Mouse (Mus musculus) adipocyte (in vitro differentiated cells): Measurements from ENCODE around the gene Gm10719.
"Not testable (repeated sequence)": the region's sequence is repeated elsewhere in the genome, so short reads cannot be mapped to it uniquely, and the experiment has no call there.

Experiments used
- DNase-seq: peaks from one replicate; pipeline ENCODE4 v3.0.0-alpha.2; 2016; ENCODE audit warnings: low spot score

The Gm10719 gene

GRCm38 (mm10) chr9:3025653-3026052 is 8.4 kb downstream of the Gm10719 start:
- DNase-seq, result not testable (repeated sequence)

GRCm38 (mm10) chr9:3026136-3026535 is 8.9 kb downstream of the Gm10719 start:
- not testable (repeated sequence) for DNase-seq

GRCm38 (mm10) chr9:3026741-3027140 is 9.5 kb downstream of the Gm10719 start:
- DNase-seq, result not testable (repeated sequence)

GRCm38 (mm10) chr9:3027200-3027599 is 10.0 kb downstream of the Gm10719 start:
- peak; percentile 80 for DNase-seq

GRCm38 (mm10) chr9:3029276-3030000 is 12.2 kb downstream of the Gm10719 start:
- not testable (repeated sequence) for DNase-seq

- peak; percentile 98 for DNase-seq
Measured at GRCm38 (mm10) chr9:3030677-3031318, 13.6 kb downstream of the Gm10719 start.

- not testable (repeated sequence) for DNase-seq
Measured at GRCm38 (mm10) chr9:3034299-3034698, 17.1 kb downstream of the Gm10719 start, which contains the start of gene Gm17535. TSS of gene Gm17535 (plus strand) at chr9:3034599.

- not testable (repeated sequence) for DNase-seq
Measured at GRCm38 (mm10) chr9:3036577-3036976, 19.4 kb downstream of the Gm10719 start, which contains the start of gene Gm10715. TSS of gene Gm10715 (plus strand) at chr9:3036877.

- peak; percentile 28 for DNase-seq
Measured at GRCm38 (mm10) chr9:3038161-3038560, 21.0 kb downstream of the Gm10719 start.
